Mouse (Mus musculus) liver, embryonic 12.5 days (tissue): ENCODE data around the gene Mthfsd. TPM values are rescaled to one million over a fixed set of nuclear protein-coding genes. Genes with fewer than 3 reads are reported as not detected.

Source experiments
- ATAC-seq: fragments of 200-750 bp; cut with Nextera tagmentation; 2 replicates; pipeline ENCODE4 v1.8.0; 2017; ENCODE audit warnings: moderate number of reproducible peaks, mild to moderate bottlenecking, moderate library complexity
- H3K27ac ChIP-seq: fragments of 300-500 bp; sonication (generic); 2 replicates; pipeline ENCODE4 v1.5.1; 2016; ENCODE audit warnings: mild to moderate bottlenecking
- H3K27me3 ChIP-seq: fragments of 300-500 bp; sonication (generic); replicated peaks from 2 replicates; pipeline ENCODE4 v1.6.1; 2016; ENCODE audit warnings: mild to moderate bottlenecking, moderate library complexity
- H3K36me3 ChIP-seq: fragments of 300-500 bp; sonication (generic); 2 replicates; pipeline ENCODE4 v1.6.1; 2016; ENCODE audit warnings: mild to moderate bottlenecking, moderate library complexity
- H3K4me1 ChIP-seq: fragments of 300-500 bp; sonication (generic); 2 replicates; pipeline ENCODE4 v1.6.1; 2016
- H3K4me2 ChIP-seq: fragments of 300-500 bp; sonication (generic); 2 replicates; pipeline ENCODE4 v1.6.1; 2016; ENCODE audit warnings: mild to moderate bottlenecking, moderate library complexity
- H3K4me3 ChIP-seq: fragments of 300-500 bp; sonication (generic); 2 replicates; pipeline ENCODE4 v1.5.1; 2016; ENCODE audit warnings: mild to moderate bottlenecking, moderate library complexity
- H3K9ac ChIP-seq: fragments of 300-500 bp; sonication (generic); 2 replicates; pipeline ENCODE4 v1.6.1; 2016; ENCODE audit warnings: mild to moderate bottlenecking, moderate library complexity
- H3K9me3 ChIP-seq: fragments of 300-500 bp; sonication (generic); replicated peaks from 2 replicates; pipeline ENCODE4 v1.6.1; 2016; ENCODE audit warnings: mild to moderate bottlenecking, moderate library complexity
- WGBS: fragments of 180-500 bp; shearing (Covaris S2); methylation state at CpG from one replicate; pipeline ENCODE4 v1.1.7; 2016; ENCODE audit not compliant: insufficient replicate concordance; 5-methylcytosine and 5-hydroxymethylcytosine counted together
- polyA plus RNA-seq: library from polyadenylated mRNA; unstranded; fragments of >200 nt; fragmentation: Nextera tagmentation; extraction: Ambion mirVana; gene quantifications from 2 replicates; pipeline ENCODE4 v1.2.1, GENCODE M21; 2016

Gene Mthfsd
- polyA plus RNA-seq, 1 experiment from 2014 or later, result 32.4 TPM

GRCm38 (mm10) chr8:121075936-121076335 lies 32.3 kb downstream of the Mthfsd start:
- H3K27ac ChIP-seq, result no peak overlapping the region
- peaks cover 100% of the 10 kb centered on the region for H3K27me3 ChIP-seq
- H3K9me3 ChIP-seq, result no peaks in the 10 kb centered on the region
- 5% methylated on average over 13 of the region's 13 CpGs for WGBS
- H3K4me3 ChIP-seq, result no peak overlapping the region
- H3K36me3 ChIP-seq, result no peaks in the 10 kb centered on the region
- no peak for ATAC-seq
- no peak overlapping the region for H3K9ac ChIP-seq
- H3K4me2 ChIP-seq, result no peak overlapping the region
- peaks cover 7% of the 10 kb centered on the region; the same call in 1 of the 2 replicates for H3K4me1 ChIP-seq

GRCm38 (mm10) chr8:121074848-121075145 lies 33.4 kb downstream of the Mthfsd start:
- Histone ChIP-seq H3K4me2 (no peak overlapping the region), H3K36me3 (no peaks in the 10 kb centered on the region), H3K4me1 (peaks cover 7% of the 10 kb centered on the region; the same call in 1 of the 2 replicates), H3K9me3 (no peaks in the 10 kb centered on the region), H3K9ac (no peak overlapping the region), H3K27ac (no peak overlapping the region), H3K4me3 (no peak overlapping the region), H3K27me3 (peaks cover 100% of the 10 kb centered on the region)
- 5% methylated on average over 10 of the region's 10 CpGs for WGBS
- no peak for ATAC-seq

- no peak overlapping the region for H3K9ac ChIP-seq
- peaks cover 7% of the 10 kb centered on the region; the same call in 1 of the 2 replicates for H3K4me1 ChIP-seq
- H3K36me3 ChIP-seq, result no peaks in the 10 kb centered on the region
- peaks cover 100% of the 10 kb centered on the region for H3K27me3 ChIP-seq
- WGBS, result 8% methylated on average over 15 of the region's 15 CpGs
- H3K4me2 ChIP-seq, result no peak overlapping the region
- no peaks in the 10 kb centered on the region for H3K9me3 ChIP-seq
- no peak overlapping the region for H3K4me3 ChIP-seq
- no peak for ATAC-seq
- no peak overlapping the region for H3K27ac ChIP-seq
Measured at GRCm38 (mm10) chr8:121074108-121074847, 33.9 kb downstream of the Mthfsd start.

GRCm38 (mm10) chr8:121073174-121074107 lies 34.8 kb downstream of the Mthfsd start:
- H3K27ac ChIP-seq, result no peak overlapping the region
- no peak overlapping the region for H3K4me3 ChIP-seq
- H3K27me3 ChIP-seq, result peaks cover 100% of the 10 kb centered on the region
- H3K4me1 ChIP-seq, result peaks cover 7% of the 10 kb centered on the region; the same call in 1 of the 2 replicates
- no peak for ATAC-seq
- H3K9me3 ChIP-seq, result no peaks in the 10 kb centered on the region
- 4% methylated on average over 46 of the region's 48 CpGs for WGBS
- peak overlapping the region; percentile 20; the same call in 1 of the 2 replicates for H3K4me2 ChIP-seq
- H3K36me3 ChIP-seq, result no peaks in the 10 kb centered on the region
- no peak overlapping the region for H3K9ac ChIP-seq

GRCm38 (mm10) chr8:121072406-121073130 lies 35.6 kb downstream of the Mthfsd start:
- Histone ChIP-seq H3K4me3 (no peak overlapping the region), H3K36me3 (no peaks in the 10 kb centered on the region), H3K9me3 (no peaks in the 10 kb centered on the region), H3K4me1 (peaks cover 7% of the 10 kb centered on the region; the same call in 1 of the 2 replicates), H3K27me3 (peaks cover 92% of the 10 kb centered on the region), H3K4me2 (no peak overlapping the region), H3K9ac (no peak overlapping the region), H3K27ac (no peak overlapping the region)
- ATAC-seq, result no peak
- WGBS, result 16% methylated on average over 11 of the region's 11 CpGs

GRCm38 (mm10) chr8:121071454-121071853 lies 36.7 kb downstream of the Mthfsd start:
- no peak for ATAC-seq
- H3K9ac ChIP-seq, result no peak overlapping the region
- no peak overlapping the region for H3K4me3 ChIP-seq
- no peaks in the 10 kb centered on the region for H3K36me3 ChIP-seq
- H3K4me2 ChIP-seq, result no peak overlapping the region
- H3K9me3 ChIP-seq, result no peaks in the 10 kb centered on the region
- WGBS, result 7% methylated on average over 12 of the region's 12 CpGs
- H3K27ac ChIP-seq, result no peak overlapping the region
- peaks cover 7% of the 10 kb centered on the region; the same call in 1 of the 2 replicates for H3K4me1 ChIP-seq
- H3K27me3 ChIP-seq, result peaks cover 81% of the 10 kb centered on the region

GRCm38 (mm10) chr8:121063649-121064048 lies 44.5 kb downstream of the Mthfsd start:
- Histone ChIP-seq H3K9me3 (no peaks in the 10 kb centered on the region), H3K4me2 (no peak overlapping the region), H3K36me3 (0 out of 2 replicates have a peak, but pooled peaks cover 2% of the 10 kb centered on the region), H3K27ac (no peak overlapping the region), H3K4me1 (no peaks in the 10 kb centered on the region), H3K27me3 (peaks cover 40% of the 10 kb centered on the region), H3K9ac (no peak overlapping the region), H3K4me3 (no peak overlapping the region)
- WGBS, result 74% methylated on average over 13 of the region's 13 CpGs
- no peak for ATAC-seq

- H3K27ac ChIP-seq, result no peak overlapping the region
- H3K9me3 ChIP-seq, result no peaks in the 10 kb centered on the region
- H3K4me1 ChIP-seq, result no peaks in the 10 kb centered on the region
- no peak overlapping the region for H3K4me3 ChIP-seq
- WGBS, result 78% methylated on average over 6 of the region's 6 CpGs
- peaks cover 46% of the 10 kb centered on the region for H3K27me3 ChIP-seq
- no peak overlapping the region for H3K4me2 ChIP-seq
- H3K9ac ChIP-seq, result no peak overlapping the region
- 0 out of 2 replicates have a peak, but pooled peaks cover 2% of the 10 kb centered on the region for H3K36me3 ChIP-seq
- no peak for ATAC-seq
Measured at GRCm38 (mm10) chr8:121062521-121062920, 45.7 kb downstream of the Mthfsd start.

GRCm38 (mm10) chr8:121059098-121059497 lies 49.1 kb downstream of the Mthfsd start:
- H3K27ac ChIP-seq, result no peak overlapping the region
- 0 out of 2 replicates have a peak, but pooled peaks cover 2% of the 10 kb centered on the region for H3K36me3 ChIP-seq
- H3K4me2 ChIP-seq, result no peak overlapping the region
- ATAC-seq, result no peak
- H3K4me1 ChIP-seq, result no peaks in the 10 kb centered on the region
- H3K4me3 ChIP-seq, result no peak overlapping the region
- no peak overlapping the region for H3K9ac ChIP-seq
- peaks cover 58% of the 10 kb centered on the region for H3K27me3 ChIP-seq
- WGBS, result 74% methylated on average over 7 of the region's 7 CpGs
- H3K9me3 ChIP-seq, result no peaks in the 10 kb centered on the region

- Histone ChIP-seq H3K4me2 (no peak overlapping the region), H3K36me3 (0 out of 2 replicates have a peak, but pooled peaks cover 2% of the 10 kb centered on the region), H3K9ac (no peak overlapping the region), H3K27me3 (peaks cover 51% of the 10 kb centered on the region), H3K4me1 (no peaks in the 10 kb centered on the region), H3K9me3 (no peaks in the 10 kb centered on the region), H3K27ac (no peak overlapping the region), H3K4me3 (no peak overlapping the region)
- WGBS, result 69% methylated on average over 9 of the region's 9 CpGs
- no peak for ATAC-seq
Measured at GRCm38 (mm10) chr8:121058081-121058480, 50.1 kb downstream of the Mthfsd start.

GRCm38 (mm10) chr8:121047441-121047840 lies 60.8 kb downstream of the Mthfsd start:
- H3K36me3 ChIP-seq, result no peaks in the 10 kb centered on the region
- 50% methylated on average over 9 of the region's 9 CpGs for WGBS
- no peak for ATAC-seq
- no peaks in the 10 kb centered on the region for H3K9me3 ChIP-seq
- H3K27ac ChIP-seq, result no peak overlapping the region
- 0 out of 2 replicates have a peak, but pooled peaks cover 10% of the 10 kb centered on the region for H3K27me3 ChIP-seq
- H3K4me3 ChIP-seq, result no peak overlapping the region
- 0 out of 2 replicates have a peak, but pooled peaks cover 3% of the 10 kb centered on the region for H3K4me1 ChIP-seq
- no peak overlapping the region for H3K4me2 ChIP-seq
- H3K9ac ChIP-seq, result no peak overlapping the region
